Mouse (Mus musculus): ENCODE results near the gene Spout1.
A peak's percentile ranks its signal among the peaks of the same experiment; 100 is the strongest.

DNA sequence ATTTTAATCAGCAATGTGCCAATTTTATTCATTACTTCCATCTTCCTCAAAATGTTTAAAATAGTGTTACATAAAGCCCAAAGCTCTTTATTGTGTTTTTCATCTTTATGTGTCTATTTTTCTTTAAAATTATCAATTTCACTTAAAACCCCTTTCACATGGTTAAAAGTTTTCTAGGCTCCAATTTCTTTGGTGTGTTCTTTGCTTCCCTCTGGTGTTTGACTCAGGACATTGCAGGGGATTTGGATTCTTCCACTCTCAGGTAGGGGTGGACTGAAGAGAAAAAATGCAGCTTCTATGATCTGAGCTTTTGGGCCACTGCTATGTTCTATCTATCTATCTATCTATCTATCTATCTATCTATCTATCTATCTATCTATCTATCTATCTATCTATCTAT, 16.4 kb downstream of the Spout1 start:
- TF ChIP-seq CTCF (IDR thresholded peaks at IDR 0.05; ENCODE audit: borderline replicate concordance, insufficient read depth, low read depth, low read length) (peak; percentile 41; the same call in 1 of the 2 replicates), POLR2A (IDR thresholded peaks at IDR 0.05; ENCODE audit: borderline replicate concordance, insufficient read depth, low read length) (no peak)

Measured in cerebellum, adult 2 months (tissue).